Mouse (Mus musculus) regulatory T cell (primary cell): ENCODE data around the gene Ddx54.

Source experiments
- in situ Hi-C: fragments of 300-600 bp; cut with MboI, MseI; formaldehyde crosslinking; loops from one replicate; pipeline ENCODE4 v1.15.1; 2025; ENCODE audit warnings: high pct_unique_total_duplicates

The Ddx54 gene

GRCm38 (mm10) chr5:120674229-120675145 is 61.9 kb downstream of the Ddx54 start:
- in situ Hi-C loops = no loop called here

- in situ Hi-C loops = no loop called here
Measured at GRCm38 (mm10) chr5:120677516-120677915, 65.0 kb downstream of the Ddx54 start.
